In the genomic region with DNA sequence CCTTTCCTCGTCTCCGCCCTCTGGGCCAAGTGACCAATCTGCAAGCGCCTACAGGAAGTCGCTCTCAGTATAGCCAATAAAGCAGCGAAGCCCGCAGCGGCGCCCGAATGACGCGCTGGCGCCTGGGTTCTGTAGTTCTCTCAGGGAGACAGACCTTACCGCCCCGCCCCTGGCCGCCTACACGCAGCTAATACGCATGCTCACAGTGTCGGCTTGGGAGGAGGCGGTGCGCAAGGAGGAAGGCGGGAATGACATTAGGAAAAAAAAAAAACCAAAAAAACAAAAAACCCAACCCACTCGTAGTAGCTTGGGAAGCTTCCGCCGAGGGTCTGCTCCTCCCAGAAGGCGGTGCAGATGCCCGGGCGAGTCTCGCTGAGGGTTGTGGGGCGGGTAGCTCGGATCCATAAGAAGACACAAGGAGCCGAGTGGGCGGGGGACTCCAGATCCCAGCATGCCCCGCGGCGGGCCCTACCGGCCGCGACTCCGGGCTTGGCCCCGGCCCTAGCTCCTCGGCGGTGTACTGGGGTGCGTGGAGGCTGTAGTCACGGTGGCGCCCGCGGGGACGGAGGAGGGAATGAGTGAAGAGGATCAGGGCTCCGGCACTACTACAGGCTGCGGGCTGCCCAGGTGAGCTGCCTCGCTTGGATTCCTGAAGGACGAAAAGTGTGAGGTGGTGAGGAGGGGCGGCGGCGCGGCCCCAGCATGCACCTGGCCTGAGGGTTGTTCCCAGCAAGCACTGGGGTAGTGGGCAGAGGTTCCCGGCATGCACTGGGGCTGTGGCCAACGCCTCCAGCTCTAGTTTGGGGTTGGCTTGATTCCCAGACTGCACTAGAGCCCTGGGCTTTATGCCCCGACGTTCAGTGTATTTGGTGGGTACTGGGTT, we compare ENCODE assay signal across 8 mouse cellular contexts. TPM values are rescaled to one million over a fixed set of nuclear protein-coding genes. Genes with fewer than 3 reads are reported as not detected.
DNase-seq lines count a peak whose midpoint lies in the region; ATAC-seq lines count a peak whose summit lies in the region.

A gene (plus strand): TSS at position 217 of the 883 bp plus-strand sequence.

- H3K9ac ChIP-seq in heart, embryonic 14.5 days (ENCODE audit: low read length), result peak within 1 kb of the TSS; percentile 83
- peak within 1 kb of the TSS; percentile 87 for H3K9ac ChIP-seq in liver, embryonic 13.5 days
- peak within 1 kb of the TSS; percentile 79 for H3K9ac ChIP-seq in stomach, embryonic 16.5 days (ENCODE audit: low read length)

- peak within 1 kb of the TSS; percentile 98 for H3K4me2 ChIP-seq in heart, embryonic 14.5 days (ENCODE audit: low read length)
- peak within 1 kb of the TSS; percentile 98 for H3K4me2 ChIP-seq in liver, embryonic 13.5 days
- H3K4me2 ChIP-seq in stomach, embryonic 16.5 days (ENCODE audit: low read depth, low read length), result peak within 1 kb of the TSS; percentile 86

- peak; percentile 100 for DNase-seq in c-Kit-negative CD71-positive TER-119-positive erythroid progenitor cells, embryonic 14.5 days (ENCODE audit: low read depth, low spot score)
- DNase-seq in fibroblast of lung, adult 2 months (ENCODE audit: low read depth), result peak; percentile 100
- peak; percentile 100 for DNase-seq in kidney, postnatal 14 days
- peak; percentile 100 for DNase-seq in liver, embryonic 13.5 days
- peak; percentile 99 for DNase-seq in neural tube, embryonic 10.5 days (ENCODE audit: extremely low spot score, low spot score)

- peak; percentile 87 for ATAC-seq in CD4-positive, CD25-positive, alpha-beta regulatory T cell, adult 4 months
- peak; percentile 90 for ATAC-seq in heart, embryonic 14.5 days (ENCODE audit: insufficient number of reproducible peaks, insufficient read depth, low FRiP score, low read depth)
- ATAC-seq in liver, embryonic 13.5 days (ENCODE audit: low read depth), result peak; percentile 92
- ATAC-seq in stomach, embryonic 16.5 days (ENCODE audit: insufficient read depth, low FRiP score), result peak; percentile 94

- H3K9me3 ChIP-seq in heart, embryonic 14.5 days (ENCODE audit: control insufficient read depth, low read length), result no peaks in the 10 kb centered on the region
- H3K9me3 ChIP-seq in liver, embryonic 13.5 days (replicated peaks), result no peaks in the 10 kb centered on the region
- no peaks in the 10 kb centered on the region for H3K9me3 ChIP-seq in stomach, embryonic 16.5 days (replicated peaks; ENCODE audit: control insufficient read depth, low read length)

- H3K36me3 ChIP-seq in heart, embryonic 14.5 days (ENCODE audit: control insufficient read depth, insufficient read depth, low read length), result peaks cover 30% of the 10 kb centered on the region
- H3K36me3 ChIP-seq in liver, embryonic 13.5 days, result peaks cover 26% of the 10 kb centered on the region
- H3K36me3 ChIP-seq in stomach, embryonic 16.5 days (ENCODE audit: control insufficient read depth, insufficient read depth, low read length), result peaks cover 4% of the 10 kb centered on the region; the same call in 1 of the 2 replicates

- peak within 1 kb of the TSS; percentile 57 to 88 for H3K4me3 ChIP-seq in heart, embryonic 14.5 days (ENCODE audit: control insufficient read depth in 1 of 2, insufficient read depth in 1 of 2, low read depth in 1 of 2, low read length in 2 of 2)
- peak within 1 kb of the TSS; percentile 81 for H3K4me3 ChIP-seq in liver, embryonic 13.5 days (replicated peaks)
- H3K4me3 ChIP-seq in stomach, embryonic 16.5 days (replicated peaks; ENCODE audit: low read length), result peak within 1 kb of the TSS; percentile 57

- H3K4me1 ChIP-seq in heart, embryonic 14.5 days (ENCODE audit: control insufficient read depth in 2 of 2, insufficient read depth in 2 of 2, low read length in 2 of 2), result peaks cover 12 to 30% of the 10 kb centered on the region in 2 experiments
- peaks cover 51% of the 10 kb centered on the region for H3K4me1 ChIP-seq in liver, embryonic 13.5 days (replicated peaks)
- H3K4me1 ChIP-seq in stomach, embryonic 16.5 days (ENCODE audit: control insufficient read depth, insufficient read depth, low read length), result peaks cover 28% of the 10 kb centered on the region

- WGBS in heart, embryonic 14.5 days, result under 1% methylated on average over 60 of the region's 60 CpGs
- WGBS in liver, embryonic 13.5 days (ENCODE audit: insufficient replicate concordance), result under 1% methylated on average over 60 of the region's 60 CpGs
- WGBS in stomach, embryonic 16.5 days, result under 1% methylated on average over 60 of the region's 60 CpGs

- H3K27me3 ChIP-seq in heart, embryonic 14.5 days (ENCODE audit: control insufficient read depth, insufficient read depth, low read length), result no peaks in the 10 kb centered on the region
- H3K27me3 ChIP-seq in liver, embryonic 13.5 days, result peaks cover 5% of the 10 kb centered on the region; the same call in 1 of the 2 replicates
- no peaks in the 10 kb centered on the region for H3K27me3 ChIP-seq in stomach, embryonic 16.5 days (ENCODE audit: control insufficient read depth, insufficient read depth, low read length)

- peak within 1 kb of the TSS; percentile 98 to 100 for H3K27ac ChIP-seq in heart, embryonic 14.5 days (replicated peaks in 1 of 2; ENCODE audit: control insufficient read depth in 1 of 2, insufficient read depth in 1 of 2, low read depth in 2 of 2, low read length in 2 of 2)
- peak within 1 kb of the TSS; percentile 96 for H3K27ac ChIP-seq in liver, embryonic 13.5 days
- H3K27ac ChIP-seq in stomach, embryonic 16.5 days (ENCODE audit: low read length), result peak within 1 kb of the TSS; percentile 98

RNA-seq across cellular contexts. Expression of the gene that starts here (rescaled TPM):
- 10 to 100 TPM; 24.9 to 41.9 TPM for polyA plus RNA-seq in CD4-positive, CD25-positive, alpha-beta regulatory T cell, adult 4 months (2017; shearing (Covaris generic))
- polyA plus RNA-seq in heart, embryonic 14.5 days (2014; fragmentation: Nextera tagmentation; extraction: Ambion mirVana), result 81.7 and 83.8 TPM in 2 replicates
- polyA plus RNA-seq in liver, embryonic 13.5 days (2015; fragmentation: Nextera tagmentation; extraction: Ambion mirVana), result 52.2 and 55.4 TPM in 2 replicates
- polyA plus RNA-seq in stomach, embryonic 16.5 days (2015; fragmentation: Nextera tagmentation; extraction: Ambion mirVana), result 84.0 and 87.0 TPM in 2 replicates

Comparison
In these comparisons a context has a peak if more than half of its experiments do, and no peak if none do; other contexts are left out.
1. Peak in every context shown above with its lines: DNase-seq, ATAC-seq, H3K4me3 ChIP-seq and H3K27ac ChIP-seq.